Mouse (Mus musculus): Measurements from ENCODE around the gene Msl3l2. TPM values are rescaled to one million over a fixed set of nuclear protein-coding genes. Genes with fewer than 3 reads are reported as not detected.

Msl3l2 gene
- 0.75 TPM in 1 of 2 replicates, not detected in the other for polyA plus RNA-seq (2011; ENCODE audit: insufficient read depth, insufficient read length, low replicate concordance, missing spikeins)

- 36% methylated on average over 18 of the region's 18 CpGs for WGBS
- Histone ChIP-seq H3K27ac (ENCODE audit: control insufficient read depth, insufficient read depth, low read depth, low read length, poor library complexity) (no peak within 1 kb of the TSS), H3K4me3 (replicated peaks; ENCODE audit: control insufficient read depth, low read depth, low read length) (peak within 1 kb of the TSS; percentile 67), H3K4me1 (ENCODE audit: control insufficient read depth, insufficient read depth, low read length) (no peaks in the 10 kb centered on the region)
- TF ChIP-seq POLR2A (IDR thresholded peaks at IDR 0.05; ENCODE audit: borderline replicate concordance, control insufficient read depth, low read depth, low read length) (no peak), CTCF (IDR thresholded peaks at IDR 0.05; ENCODE audit: control insufficient read depth, insufficient read depth, low read length) (peak; percentile 55; the same call in 1 of the 2 replicates)
Measured at GRCm38 (mm10) chr10:56106333-56106995, at the start of gene Msl3l2. Gene Msl3l2, plus strand, starts transcription at chr10:56106917.

GRCm38 (mm10) chr10:56058979-56059422 is 47.7 kb upstream of the Msl3l2 start:
- H3K27ac ChIP-seq (ENCODE audit: control insufficient read depth, insufficient read depth, low read depth, low read length, poor library complexity) = no peak overlapping the region
- H3K4me3 ChIP-seq (replicated peaks; ENCODE audit: control insufficient read depth, low read depth, low read length) = no peak overlapping the region
- no peak for TF ChIP-seq POLR2A (IDR thresholded peaks at IDR 0.05; ENCODE audit: borderline replicate concordance, control insufficient read depth, low read depth, low read length)
- no peak for TF ChIP-seq CTCF (IDR thresholded peaks at IDR 0.05; ENCODE audit: control insufficient read depth, insufficient read depth, low read length)
- H3K4me1 ChIP-seq (ENCODE audit: control insufficient read depth, insufficient read depth, low read length) = no peaks in the 10 kb centered on the region
- WGBS = 67% methylated on average over 3 of the region's 3 CpGs

GRCm38 (mm10) chr10:56061238-56061830 is 45.4 kb upstream of the Msl3l2 start:
- Histone ChIP-seq H3K4me3 (replicated peaks; ENCODE audit: control insufficient read depth, low read depth, low read length) (no peak overlapping the region), H3K27ac (ENCODE audit: control insufficient read depth, insufficient read depth, low read depth, low read length, poor library complexity) (no peak overlapping the region), H3K4me1 (ENCODE audit: control insufficient read depth, insufficient read depth, low read length) (no peaks in the 10 kb centered on the region)
- WGBS = 78% methylated on average over 2 of the region's 2 CpGs
- TF ChIP-seq POLR2A (IDR thresholded peaks at IDR 0.05; ENCODE audit: borderline replicate concordance, control insufficient read depth, low read depth, low read length) (no peak), CTCF (IDR thresholded peaks at IDR 0.05; ENCODE audit: control insufficient read depth, insufficient read depth, low read length) (no peak)

- TF ChIP-seq POLR2A (IDR thresholded peaks at IDR 0.05; ENCODE audit: borderline replicate concordance, control insufficient read depth, low read depth, low read length) (no peak), CTCF (IDR thresholded peaks at IDR 0.05; ENCODE audit: control insufficient read depth, insufficient read depth, low read length) (no peak)
- H3K27ac ChIP-seq (ENCODE audit: control insufficient read depth, insufficient read depth, low read depth, low read length, poor library complexity) = no peak overlapping the region
- no peak overlapping the region for H3K4me3 ChIP-seq (replicated peaks; ENCODE audit: control insufficient read depth, low read depth, low read length)
- WGBS = 80% methylated on average over 2 of the region's 2 CpGs
- no peaks in the 10 kb centered on the region for H3K4me1 ChIP-seq (ENCODE audit: control insufficient read depth, insufficient read depth, low read length)
Measured at GRCm38 (mm10) chr10:56062746-56063145, 44.0 kb upstream of the Msl3l2 start.

GRCm38 (mm10) chr10:56089714-56090113 is 17.0 kb upstream of the Msl3l2 start:
- Histone ChIP-seq H3K4me1 (ENCODE audit: control insufficient read depth, insufficient read depth, low read length) (no peaks in the 10 kb centered on the region), H3K27ac (ENCODE audit: control insufficient read depth, insufficient read depth, low read depth, low read length, poor library complexity) (no peak overlapping the region), H3K4me3 (replicated peaks; ENCODE audit: control insufficient read depth, low read depth, low read length) (no peak overlapping the region)
- TF ChIP-seq CTCF (IDR thresholded peaks at IDR 0.05; ENCODE audit: control insufficient read depth, insufficient read depth, low read length) = no peak
- no peak for TF ChIP-seq POLR2A (IDR thresholded peaks at IDR 0.05; ENCODE audit: borderline replicate concordance, control insufficient read depth, low read depth, low read length)
- WGBS = 77% methylated on average over 4 of the region's 4 CpGs

- TF ChIP-seq POLR2A (IDR thresholded peaks at IDR 0.05; ENCODE audit: borderline replicate concordance, control insufficient read depth, low read depth, low read length) (no peak), CTCF (IDR thresholded peaks at IDR 0.05; ENCODE audit: control insufficient read depth, insufficient read depth, low read length) (no peak)
- Histone ChIP-seq H3K4me3 (replicated peaks; ENCODE audit: control insufficient read depth, low read depth, low read length) (no peak overlapping the region), H3K27ac (ENCODE audit: control insufficient read depth, insufficient read depth, low read depth, low read length, poor library complexity) (no peak overlapping the region), H3K4me1 (ENCODE audit: control insufficient read depth, insufficient read depth, low read length) (no peaks in the 10 kb centered on the region)
- WGBS = 83% methylated on average over 5 of the region's 5 CpGs
Measured at GRCm38 (mm10) chr10:56094586-56094985, 12.1 kb upstream of the Msl3l2 start.

GRCm38 (mm10) chr10:56096757-56097156 is 10.0 kb upstream of the Msl3l2 start:
- TF ChIP-seq POLR2A (IDR thresholded peaks at IDR 0.05; ENCODE audit: borderline replicate concordance, control insufficient read depth, low read depth, low read length) (no peak), CTCF (IDR thresholded peaks at IDR 0.05; ENCODE audit: control insufficient read depth, insufficient read depth, low read length) (no peak)
- Histone ChIP-seq H3K4me1 (ENCODE audit: control insufficient read depth, insufficient read depth, low read length) (no peaks in the 10 kb centered on the region), H3K27ac (ENCODE audit: control insufficient read depth, insufficient read depth, low read depth, low read length, poor library complexity) (no peak overlapping the region), H3K4me3 (replicated peaks; ENCODE audit: control insufficient read depth, low read depth, low read length) (no peak overlapping the region)

- no peak overlapping the region for H3K4me3 ChIP-seq (replicated peaks; ENCODE audit: control insufficient read depth, low read depth, low read length)
- H3K4me1 ChIP-seq (ENCODE audit: control insufficient read depth, insufficient read depth, low read length) = no peaks in the 10 kb centered on the region
- no peak for TF ChIP-seq CTCF (IDR thresholded peaks at IDR 0.05; ENCODE audit: control insufficient read depth, insufficient read depth, low read length)
- TF ChIP-seq POLR2A (IDR thresholded peaks at IDR 0.05; ENCODE audit: borderline replicate concordance, control insufficient read depth, low read depth, low read length) = no peak
- H3K27ac ChIP-seq (ENCODE audit: control insufficient read depth, insufficient read depth, low read depth, low read length, poor library complexity) = no peak overlapping the region
- 72% methylated on average over 3 of the region's 3 CpGs for WGBS
Measured at GRCm38 (mm10) chr10:56099126-56099525, 7.6 kb upstream of the Msl3l2 start.
